Comparison of ENCODE assay signal across 8 mouse cellular contexts in genomic region chr17:56134463-56134971, GRCm38 (mm10). TPM values are rescaled to one million over a fixed set of nuclear protein-coding genes. Genes with fewer than 3 reads are reported as not detected.
A peak's percentile ranks its signal among the peaks of the same experiment; 100 is the strongest.
DNase-seq lines count a peak whose midpoint lies in the region; ATAC-seq and TF ChIP-seq lines count a peak whose summit lies in the region.

No protein-coding gene starts in this region.

- peak overlapping the region; percentile 82 for H3K4me2 ChIP-seq in liver, embryonic 13.5 days
- H3K4me2 ChIP-seq in myocyte (ENCODE audit: low read depth) = peak overlapping the region; percentile 82

- TF ChIP-seq POLR2A in myocyte (IDR thresholded peaks at IDR 0.05; ENCODE audit: insufficient read length, low read depth) = no peak

- intact Hi-C loops in gastrocnemius, adult 2 months (cut with DNase I) = loop anchor here (1.0 to 10.0 kb wide), 2 partner anchors 25 to 200 kb away; no protein-coding TSS in a partner anchor

- no peaks in the 10 kb centered on the region for H3K9me3 ChIP-seq in liver, embryonic 13.5 days (replicated peaks)

- peak; percentile 32 for ATAC-seq in liver, embryonic 13.5 days (ENCODE audit: low read depth)

- H3K4me1 ChIP-seq in liver, embryonic 13.5 days (replicated peaks) = peaks cover 47% of the 10 kb centered on the region

- H3K79me2 ChIP-seq in myocyte (ENCODE audit: control insufficient read depth, insufficient read depth) = no peaks in the 10 kb centered on the region

- TF ChIP-seq CTCF in gastrocnemius, adult 2 months (IDR thresholded peaks at IDR 0.05) = peak; percentile 95

- WGBS in liver, embryonic 13.5 days (ENCODE audit: insufficient replicate concordance) = under 1% methylated on average over 27 of the region's 27 CpGs

- H3K4me3 ChIP-seq in gastrocnemius, adult 2 months = peak overlapping the region; percentile 70
- peak overlapping the region; percentile 58 for H3K4me3 ChIP-seq in liver, embryonic 13.5 days (replicated peaks)
- peak overlapping the region; percentile 13 for H3K4me3 ChIP-seq in myocyte

- no peak overlapping the region for H3ac ChIP-seq in myocyte (ENCODE audit: control insufficient read depth, insufficient read length)

- DNase-seq in 416B (ENCODE audit: low read depth) (peak; percentile 79), ES-CJ7 (ENCODE audit: low read depth, low spot score) (peak; percentile 53)
- peak; percentile 59 for DNase-seq in cerebellum, adult 9-11 months
- DNase-seq in gastrocnemius, adult 2 months = peak; percentile 84
- peak; percentile 86 for DNase-seq in induced T-regulatory cell, adult 2 months (ENCODE audit: low read depth)
- DNase-seq in liver, embryonic 13.5 days = peak; percentile 53
- DNase-seq in thymus, postnatal 10 days (ENCODE audit: low spot score in 2 of 2) = peak; percentile 54 to 84

- peaks cover 21% of the 10 kb centered on the region for H3K27me3 ChIP-seq in liver, embryonic 13.5 days
- H3K27me3 ChIP-seq in myocyte (ENCODE audit: control insufficient read depth, insufficient read depth, insufficient read length) = peaks cover 33% of the 10 kb centered on the region

- H3K27ac ChIP-seq in gastrocnemius, adult 2 months = peak overlapping the region; percentile 87
- peak overlapping the region; percentile 72 for H3K27ac ChIP-seq in liver, embryonic 13.5 days

- peaks cover 5% of the 10 kb centered on the region for H3K36me3 ChIP-seq in liver, embryonic 13.5 days
- no peaks in the 10 kb centered on the region for H3K36me3 ChIP-seq in myocyte (ENCODE audit: control insufficient read depth, insufficient read depth)

- peak overlapping the region; percentile 52 for H3K9ac ChIP-seq in liver, embryonic 13.5 days

TF ChIP-seq in myocyte, 11 proteins besides CTCF, POLR2A, EP300 and RAD21:
- TF ChIP-seq TCF3 (IDR thresholded peaks at IDR 0.05; ENCODE audit: insufficient read length, low read depth) = no peak
- TF ChIP-seq MYOD1 (IDR thresholded peaks at IDR 0.05; ENCODE audit: control insufficient read depth in 1 of 3, insufficient read length in 2 of 3, low read depth in 2 of 3) = no peak
- TF ChIP-seq TCF12 (IDR thresholded peaks at IDR 0.05; ENCODE audit: insufficient read depth, poor library complexity, severe bottlenecking) = no peak
- TF ChIP-seq USF1 (IDR thresholded peaks at IDR 0.05; ENCODE audit: low read depth) = no peak
- TF ChIP-seq E2F4 (IDR thresholded peaks at IDR 0.05; ENCODE audit: insufficient read depth) = no peak
- TF ChIP-seq MYOG (IDR thresholded peaks at IDR 0.05; ENCODE audit: control insufficient read depth in 1 of 3, insufficient read depth in 1 of 3, insufficient read length in 2 of 3, low read depth in 2 of 3) = peak in 1 of 3 experiments; percentile 3

RNA-seq across cellular contexts. Expression of gene Sema6b, which starts 5.6 kb away (rescaled TPM):
- total RNA-seq in gastrocnemius, adult 2 months (2021) = 1 to 10 TPM; 1.9 to 3.2 TPM
- polyA plus RNA-seq in liver, embryonic 13.5 days (2015; fragmentation: Nextera tagmentation; extraction: Ambion mirVana) = 0.51 and 0.55 TPM in 2 replicates
- 1.4 TPM for polyA plus RNA-seq in myocyte (2012; fragmentation: generic; extraction: Trizol)

RNA-seq across cellular contexts. Expression of gene Lrg1, which starts 12.7 kb away (rescaled TPM):
- total RNA-seq in gastrocnemius, adult 2 months (2021) = 10 to 100 TPM; 13.2 to 25.5 TPM
- 0.36 and 0.43 TPM in 2 replicates for polyA plus RNA-seq in liver, embryonic 13.5 days (2015; fragmentation: Nextera tagmentation; extraction: Ambion mirVana)
- polyA plus RNA-seq in myocyte (2012; fragmentation: generic; extraction: Trizol) = 0.04 TPM

RNA-seq across cellular contexts. Expression of gene Plin5, which starts 17.1 kb away (rescaled TPM):
- 10 to 100 TPM; 22.9 to 55.7 TPM for total RNA-seq in gastrocnemius, adult 2 months (2021)
- 0.23 and 0.32 TPM in 2 replicates for polyA plus RNA-seq in liver, embryonic 13.5 days (2015; fragmentation: Nextera tagmentation; extraction: Ambion mirVana)
- 0.06 TPM for polyA plus RNA-seq in myocyte (2012; fragmentation: generic; extraction: Trizol)

RNA-seq across cellular contexts. Expression of gene Plin4, which starts 24.9 kb away (rescaled TPM):
- 100 to 1,000 TPM; 255 to 281 TPM for total RNA-seq in gastrocnemius, adult 2 months (2021)
- polyA plus RNA-seq in liver, embryonic 13.5 days (2015; fragmentation: Nextera tagmentation; extraction: Ambion mirVana) = not detected in 2 replicates
- 0.30 TPM for polyA plus RNA-seq in myocyte (2012; fragmentation: generic; extraction: Trizol)

RNA-seq across cellular contexts. Expression of gene Tnfaip8l1, which starts 27.8 kb away (rescaled TPM):
- under 1 TPM; 0.25 to 0.43 TPM for total RNA-seq in gastrocnemius, adult 2 months (2021)
- polyA plus RNA-seq in liver, embryonic 13.5 days (2015; fragmentation: Nextera tagmentation; extraction: Ambion mirVana) = 2.7 and 2.9 TPM in 2 replicates
- 2.3 TPM for polyA plus RNA-seq in myocyte (2012; fragmentation: generic; extraction: Trizol)

Comparison
In these comparisons a context has a peak if more than half of its experiments do, and no peak if none do; other contexts are left out.
1. Peak in every context shown above with its lines: DNase-seq, ATAC-seq, H3K4me3 ChIP-seq and H3K27ac ChIP-seq.
2. H3K4me3 ChIP-seq: peak in every context shown above with its lines; median percentile 70 in gastrocnemius, adult 2 months; 58 in liver, embryonic 13.5 days; 13 in myocyte.